9 mouse cellular contexts compared by ENCODE assay signal in the genomic region with DNA sequence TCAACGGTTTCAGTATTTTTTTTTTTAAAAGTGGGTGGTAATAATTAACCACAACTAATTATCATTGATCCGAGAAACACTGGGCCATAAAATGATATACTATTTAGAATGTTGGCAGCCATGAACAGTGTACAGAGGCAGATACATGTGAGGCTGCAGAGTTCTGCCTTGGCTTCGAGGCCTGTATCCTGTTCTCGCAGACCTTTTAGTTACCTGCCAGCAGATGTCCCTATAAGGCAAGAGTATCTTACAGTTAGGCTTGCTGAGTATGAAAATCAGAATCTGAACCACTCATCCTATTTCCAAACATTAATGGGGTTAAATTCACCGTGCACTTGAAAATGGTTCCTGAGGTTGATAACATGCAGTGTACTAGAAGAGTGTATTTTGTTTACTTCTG. TPM values are rescaled to one million over a fixed set of nuclear protein-coding genes. Genes with fewer than 3 reads are reported as not detected.
DNase-seq lines count a peak whose midpoint lies in the region; ATAC-seq and TF ChIP-seq lines count a peak whose summit lies in the region.
"Had no signal": no experiment of that assay in that cellular context is flagged by ENCODE, and none has a peak within 500 bp of the region (broad histone marks: within the 10 kb centered on the region; RNA-seq: fewer than 3 reads in every experiment).

No protein-coding gene starts in this region.

- no peak overlapping the region for H3K4me2 ChIP-seq in kidney, postnatal 0 days (ENCODE audit: low read length)
- H3K4me2 ChIP-seq in embryonic facial prominence, embryonic 14.5 days (ENCODE audit: low read depth, low read length) = no peak overlapping the region
- H3K4me2 ChIP-seq in midbrain, embryonic 15.5 days = no peak overlapping the region

- DNase-seq in kidney, postnatal 0 days (ENCODE audit: low spot score) = no peak
- DNase-seq in kidney, postnatal 4 days = no peak
- peak; percentile 62 for DNase-seq in brain, adult 2 months (ENCODE audit: low read depth, low spot score)
- peak; percentile 27 for DNase-seq in embryonic facial prominence, embryonic 14.5 days (ENCODE audit: low spot score)
- no peak for DNase-seq in lung, postnatal 36 days
- DNase-seq in layer of hippocampus, postnatal 10 days (ENCODE audit: low spot score in 2 of 2) = no peak
- DNase-seq in gastrocnemius, adult 2 months = no peak
- DNase-seq: heart, adult 2 months had no signal

- no peak overlapping the region for H3K9ac ChIP-seq in kidney, postnatal 0 days (ENCODE audit: low read depth, low read length)
- no peak overlapping the region for H3K9ac ChIP-seq in embryonic facial prominence, embryonic 14.5 days (ENCODE audit: low read depth, low read length)
- no peak overlapping the region for H3K9ac ChIP-seq in midbrain, embryonic 15.5 days

- intact Hi-C loops in gastrocnemius, adult 2 months (cut with DNase I) = no loop called here

- WGBS in kidney, postnatal 0 days = 68% methylated on average over 5 of the region's 5 CpGs
- 67% methylated on average over 5 of the region's 5 CpGs for WGBS in embryonic facial prominence, embryonic 14.5 days
- WGBS in midbrain, embryonic 15.5 days = 68% methylated on average over 5 of the region's 5 CpGs

- no peaks in the 10 kb centered on the region for H3K4me1 ChIP-seq in kidney, postnatal 0 days (replicated peaks; ENCODE audit: insufficient read depth, low read length)
- no peaks in the 10 kb centered on the region for H3K4me1 ChIP-seq in embryonic facial prominence, embryonic 14.5 days (ENCODE audit: control insufficient read depth, insufficient read depth, low read length)
- H3K4me1 ChIP-seq in midbrain, embryonic 15.5 days = no peaks in the 10 kb centered on the region

- H3K9me3 ChIP-seq in kidney, postnatal 0 days (replicated peaks; ENCODE audit: low read length) = no peaks in the 10 kb centered on the region
- no peaks in the 10 kb centered on the region for H3K9me3 ChIP-seq in embryonic facial prominence, embryonic 14.5 days (ENCODE audit: control insufficient read depth, low read length)
- H3K9me3 ChIP-seq in midbrain, embryonic 15.5 days = no peaks in the 10 kb centered on the region

- H3K27ac ChIP-seq in kidney, postnatal 0 days = no peak overlapping the region
- H3K27ac ChIP-seq in embryonic facial prominence, embryonic 14.5 days (replicated peaks; ENCODE audit: low read depth, low read length) = no peak overlapping the region
- H3K27ac ChIP-seq in midbrain, embryonic 15.5 days = no peak overlapping the region
- H3K27ac ChIP-seq in gastrocnemius, adult 2 months = no peak overlapping the region
- H3K27ac ChIP-seq: heart, adult 2 months had no signal

- TF ChIP-seq CTCF in kidney, postnatal 0 days (IDR thresholded peaks at IDR 0.05; ENCODE audit: low read depth) = peak; percentile 33; the same call in 1 of the 2 replicates
- TF ChIP-seq CTCF in gastrocnemius, adult 2 months (IDR thresholded peaks at IDR 0.05) = no peak

- no peaks in the 10 kb centered on the region for H3K36me3 ChIP-seq in kidney, postnatal 0 days (ENCODE audit: insufficient read depth, low read length)
- H3K36me3 ChIP-seq in embryonic facial prominence, embryonic 14.5 days (ENCODE audit: control insufficient read depth, insufficient read depth, low read length) = no peaks in the 10 kb centered on the region
- no peaks in the 10 kb centered on the region for H3K36me3 ChIP-seq in midbrain, embryonic 15.5 days (replicated peaks)

- ATAC-seq in kidney, postnatal 0 days (replicated peaks; ENCODE audit: low FRiP score, low read depth) = no peak
- ATAC-seq in embryonic facial prominence, embryonic 14.5 days (ENCODE audit: low read depth) = no peak
- ATAC-seq in midbrain, embryonic 15.5 days (replicated peaks) = peak; percentile 75; the same call in 1 of the 2 replicates

- H3K4me3 ChIP-seq in kidney, postnatal 0 days (replicated peaks; ENCODE audit: low read depth, low read length) = no peak overlapping the region
- H3K4me3 ChIP-seq in embryonic facial prominence, embryonic 14.5 days (ENCODE audit: low read depth, low read length) = no peak overlapping the region
- H3K4me3 ChIP-seq in midbrain, embryonic 15.5 days = no peak overlapping the region
- no peak overlapping the region for H3K4me3 ChIP-seq in gastrocnemius, adult 2 months
- H3K4me3 ChIP-seq: heart, adult 2 months had no signal

- H3K27me3 ChIP-seq in kidney, postnatal 0 days (ENCODE audit: insufficient read depth, low read length) = no peaks in the 10 kb centered on the region
- no peaks in the 10 kb centered on the region for H3K27me3 ChIP-seq in embryonic facial prominence, embryonic 14.5 days (replicated peaks; ENCODE audit: control insufficient read depth, insufficient read depth, low read length)
- H3K27me3 ChIP-seq in midbrain, embryonic 15.5 days (replicated peaks) = no peaks in the 10 kb centered on the region

RNA-seq across cellular contexts. Expression of a gene that starts 45.7 kb away (rescaled TPM):
- polyA plus RNA-seq in kidney, postnatal 0 days (2015; fragmentation: Nextera tagmentation; extraction: Ambion mirVana) = 8.2 and 8.4 TPM in 2 replicates
- 23.4 and 27.2 TPM in 2 replicates for polyA plus RNA-seq in embryonic facial prominence, embryonic 14.5 days (2014; fragmentation: Nextera tagmentation; extraction: Ambion mirVana)
- 6.5 and 7.6 TPM in 2 replicates for polyA plus RNA-seq in midbrain, embryonic 15.5 days (2015; fragmentation: Nextera tagmentation; extraction: Ambion mirVana)
- 10 to 100 TPM; 12.9 to 14.3 TPM for total RNA-seq in layer of hippocampus, postnatal 10 days (2021)
- total RNA-seq in gastrocnemius, adult 2 months (2021) = 1 to 10 TPM; 3.0 to 5.9 TPM

Comparison
In these comparisons a context has a peak if more than half of its experiments do, and no peak if none do; other contexts are left out.
1. DNase-seq: peak in brain, adult 2 months (single experiment) and embryonic facial prominence, embryonic 14.5 days (single experiment); none in kidney, postnatal 0 days (single experiment), kidney, postnatal 4 days (0 of 2), lung, postnatal 36 days (single experiment), layer of hippocampus, postnatal 10 days (0 of 2) and gastrocnemius, adult 2 months (single experiment).